Mouse (Mus musculus) layer of hippocampus, adult 9-11 months (tissue): ENCODE results near the gene Gas1.

ENCODE experiments used
- DNase-seq: peaks from one replicate; pipeline ENCODE4 v3.0.0; 2022

The Gas1 gene

DNA sequence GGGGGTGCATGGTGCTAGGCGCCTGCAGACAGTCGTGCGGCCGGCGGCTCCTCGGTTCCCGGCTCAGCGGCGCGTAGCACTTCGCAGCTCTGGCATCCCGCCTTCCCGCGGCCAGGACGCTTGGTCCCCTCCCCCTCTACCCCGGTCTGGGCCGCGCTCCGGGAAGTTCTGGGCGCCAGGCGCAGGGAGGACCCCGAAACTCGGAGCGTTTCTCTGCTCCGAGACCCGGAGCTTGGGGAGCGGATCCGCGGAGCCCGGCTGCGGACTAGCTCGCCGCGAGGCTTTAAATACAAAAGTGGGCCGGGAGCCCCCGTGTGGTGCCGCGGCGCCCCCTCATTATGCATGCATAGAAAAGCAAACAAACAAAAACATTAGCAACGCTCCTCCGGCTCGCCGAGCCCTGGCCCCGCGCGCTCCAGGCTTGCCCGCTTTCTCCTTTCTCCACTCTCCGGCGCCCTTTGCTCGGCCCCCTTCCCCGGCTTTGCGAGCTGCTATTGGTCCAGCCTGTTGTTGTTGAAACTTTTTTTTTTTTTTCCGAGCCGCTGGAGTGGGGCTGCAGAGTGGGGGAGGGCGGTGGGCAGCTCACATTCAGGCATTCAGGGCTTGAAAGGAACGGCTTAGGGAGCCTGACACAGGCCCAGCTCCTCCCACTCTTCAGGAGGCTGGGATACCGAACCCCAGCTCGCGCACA lies at the start of gene Gas1:
Gene Gas1 (minus strand): TSS at position 260 of the 691 bp plus-strand sequence.
- peak; percentile 81 for DNase-seq

DNA sequence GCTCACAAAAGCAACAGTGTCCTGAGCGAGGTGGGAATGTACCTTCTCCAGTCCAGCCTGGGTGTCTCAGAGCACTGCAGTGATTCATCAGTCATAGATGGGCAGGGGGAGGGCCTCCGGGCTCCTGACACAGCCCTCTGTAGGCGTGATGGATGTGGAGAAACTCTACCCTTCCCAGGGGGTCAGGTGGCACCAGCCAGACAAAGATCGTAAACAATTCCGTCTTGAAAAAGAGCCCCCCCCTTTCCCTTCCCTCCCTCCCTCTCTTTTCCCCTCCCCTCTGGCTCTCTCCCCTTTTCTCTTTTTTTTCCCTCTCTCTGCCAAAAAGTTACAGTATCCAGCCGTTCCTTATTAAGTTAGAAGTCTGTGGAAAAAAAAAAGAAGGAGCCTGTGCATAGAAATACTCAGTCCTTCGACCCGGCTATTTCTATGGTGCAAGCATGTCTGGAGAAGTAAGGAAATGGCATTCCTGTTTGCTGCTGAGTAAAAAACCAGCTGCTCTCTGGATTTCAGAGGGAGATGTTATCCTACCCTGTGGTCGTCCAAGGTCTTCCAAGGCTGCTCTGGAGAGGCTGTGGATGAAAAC lies 49.2 kb upstream of the Gas1 start:
- DNase-seq, result no peak

DNA sequence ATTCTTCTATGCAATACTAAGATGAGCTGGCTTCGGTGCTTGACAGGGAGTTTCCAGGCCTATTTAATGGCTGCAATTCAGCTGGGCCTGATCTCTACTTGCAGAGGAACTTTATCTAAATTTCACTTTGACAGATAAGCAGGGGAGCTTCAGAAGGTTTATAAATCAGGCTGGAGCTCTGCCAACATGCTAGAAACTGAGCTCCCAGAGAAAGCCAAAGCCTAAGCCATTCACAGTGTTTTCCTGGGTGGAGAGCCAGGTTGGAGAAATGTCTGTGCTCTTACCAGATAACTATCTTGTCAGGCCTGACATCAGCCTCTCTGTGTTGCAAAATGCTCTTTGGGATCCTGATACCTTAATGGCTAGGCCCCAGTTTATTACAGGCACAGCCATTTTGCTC lies 48.6 kb upstream of the Gas1 start:
- DNase-seq, result no peak

DNA sequence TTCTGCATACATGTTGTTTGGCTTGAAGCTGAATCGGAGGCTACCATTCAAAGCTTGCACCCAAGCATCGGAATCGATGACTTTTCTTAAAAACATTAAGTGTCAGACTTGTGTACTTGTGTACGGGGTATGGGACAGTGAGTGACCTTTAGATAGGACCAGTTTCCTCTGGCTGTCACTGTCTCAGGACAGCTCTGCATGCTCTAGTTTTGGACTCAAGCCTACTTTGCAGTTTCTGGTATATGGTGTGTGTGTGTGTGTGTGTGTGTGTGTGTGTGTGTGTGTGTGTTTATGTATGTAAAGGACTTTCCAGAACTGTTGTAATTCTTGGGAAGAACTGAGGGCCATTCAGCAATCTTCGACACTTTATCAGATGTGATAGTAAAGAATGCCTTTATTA lies 48.1 kb upstream of the Gas1 start:
- DNase-seq, result no peak

DNA sequence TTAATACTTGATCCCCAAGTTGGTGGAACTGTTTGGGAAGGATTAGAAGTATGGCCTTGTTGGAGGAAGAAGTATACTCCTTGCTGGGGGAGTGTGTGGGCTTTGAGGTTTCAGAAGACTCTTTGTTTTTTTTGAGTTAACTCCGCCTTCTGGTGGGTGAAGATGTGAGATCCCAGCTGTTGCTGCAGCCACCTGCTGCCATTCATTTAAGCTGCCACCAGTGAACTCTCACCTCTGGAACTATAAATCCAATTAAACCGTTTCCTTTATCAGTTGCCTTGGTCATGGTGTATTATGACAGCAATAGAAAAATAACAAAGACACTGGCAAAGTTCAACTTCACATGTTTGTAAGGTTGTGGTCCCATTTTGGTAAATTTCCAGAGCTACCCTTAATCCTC lies 46.6 kb upstream of the Gas1 start:
- no peak for DNase-seq

DNA sequence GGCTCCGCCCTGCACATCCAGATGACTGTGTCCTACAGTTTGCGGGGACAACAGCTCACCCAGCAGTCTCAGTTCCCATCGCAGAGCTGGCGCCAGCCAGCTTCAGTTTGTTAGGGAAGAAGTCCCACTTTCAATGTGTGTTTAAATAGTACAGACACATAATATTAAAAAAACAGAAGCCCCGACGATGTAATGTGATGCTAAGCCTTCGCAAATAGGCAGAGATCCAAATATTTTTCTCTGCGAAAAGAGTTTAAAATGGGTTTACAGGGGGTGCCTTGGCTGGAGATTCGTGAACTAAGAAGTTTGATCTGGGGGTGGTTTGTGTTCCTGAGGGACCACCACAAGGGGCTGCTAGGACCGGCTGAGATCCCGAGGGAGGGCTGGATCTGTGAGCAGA lies 45.2 kb upstream of the Gas1 start:
- no peak for DNase-seq

DNA sequence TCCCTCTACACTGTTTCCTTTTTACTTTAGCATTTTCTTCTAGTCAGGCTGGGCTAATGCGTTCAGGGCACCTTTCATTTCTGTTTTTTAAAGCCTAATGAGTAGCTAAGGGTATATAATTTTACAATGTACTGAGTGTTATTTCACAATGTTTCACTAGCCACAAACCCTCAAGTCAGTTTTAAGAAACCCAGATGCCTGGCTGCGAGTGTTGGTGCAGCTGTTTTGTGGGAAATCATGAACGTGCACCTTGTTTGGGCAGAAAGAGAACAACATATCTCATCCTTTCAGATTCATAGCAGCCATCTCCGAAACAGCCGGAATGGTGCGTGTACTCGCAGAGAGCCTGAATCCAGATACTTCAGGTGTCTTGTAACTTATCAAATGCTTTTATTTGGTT lies 36.7 kb upstream of the Gas1 start:
- no peak for DNase-seq

DNA sequence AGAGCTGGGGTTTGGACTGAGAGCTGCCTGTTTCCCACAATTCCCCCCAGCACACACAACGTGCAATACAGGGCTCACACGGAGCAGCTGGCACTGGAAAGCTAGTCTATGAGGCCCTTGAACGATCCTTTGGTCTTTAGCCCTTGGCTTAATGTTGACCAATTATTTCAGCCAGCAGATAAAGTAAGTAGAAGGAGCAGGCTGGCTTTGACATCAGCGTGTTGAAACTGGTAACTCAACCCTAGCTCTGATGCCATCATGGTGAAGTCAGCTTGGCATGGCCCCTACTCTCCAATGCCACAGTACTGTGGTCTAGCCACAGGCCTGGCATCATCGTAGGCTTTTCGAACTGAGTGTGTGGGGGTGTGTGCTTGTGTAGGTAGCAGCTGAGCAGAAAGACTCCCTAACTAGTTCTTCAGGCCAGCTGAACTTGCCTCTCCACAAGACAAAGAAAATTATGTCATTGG lies 30.0 kb upstream of the Gas1 start:
- DNase-seq, result no peak

DNA sequence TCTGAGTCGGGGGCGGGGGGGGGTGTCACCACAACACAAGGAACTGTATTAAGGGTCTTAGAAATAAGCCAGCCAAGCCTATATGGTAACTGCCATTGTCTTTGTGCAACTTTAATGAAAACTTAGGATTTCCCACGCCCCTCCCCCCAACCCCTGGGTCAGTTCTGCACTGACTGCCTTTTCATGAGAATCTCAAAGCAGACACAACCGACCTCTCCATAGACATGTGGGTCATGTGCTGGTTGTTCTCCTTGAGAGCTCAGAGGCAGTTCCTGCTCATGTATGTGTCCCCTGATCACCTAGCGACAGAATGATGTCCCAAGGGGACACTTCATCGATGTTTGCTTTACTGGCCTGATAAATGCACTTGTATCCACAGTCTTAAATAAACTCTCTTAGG lies 27.6 kb upstream of the Gas1 start:
- DNase-seq, result no peak

DNA sequence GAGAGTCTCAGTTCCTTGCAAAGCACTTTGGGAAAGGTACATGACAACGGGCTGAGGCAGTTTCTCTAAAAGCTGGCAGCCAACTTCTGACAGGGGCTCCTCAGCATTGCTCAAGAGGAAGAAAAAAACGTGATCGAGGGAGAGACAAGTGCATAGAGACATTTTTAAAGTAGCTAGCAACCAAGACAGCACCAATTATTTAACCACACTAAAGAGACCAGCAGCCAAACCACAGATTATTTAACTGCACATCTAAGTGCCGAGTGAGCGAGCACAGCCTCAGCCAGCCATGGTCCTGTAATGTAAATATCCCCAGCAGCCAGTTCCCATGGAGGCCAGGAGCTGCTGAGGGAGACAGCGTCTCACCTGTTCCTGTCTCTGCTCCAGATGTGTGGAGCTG lies 16.1 kb upstream of the Gas1 start:
- no peak for DNase-seq

DNA sequence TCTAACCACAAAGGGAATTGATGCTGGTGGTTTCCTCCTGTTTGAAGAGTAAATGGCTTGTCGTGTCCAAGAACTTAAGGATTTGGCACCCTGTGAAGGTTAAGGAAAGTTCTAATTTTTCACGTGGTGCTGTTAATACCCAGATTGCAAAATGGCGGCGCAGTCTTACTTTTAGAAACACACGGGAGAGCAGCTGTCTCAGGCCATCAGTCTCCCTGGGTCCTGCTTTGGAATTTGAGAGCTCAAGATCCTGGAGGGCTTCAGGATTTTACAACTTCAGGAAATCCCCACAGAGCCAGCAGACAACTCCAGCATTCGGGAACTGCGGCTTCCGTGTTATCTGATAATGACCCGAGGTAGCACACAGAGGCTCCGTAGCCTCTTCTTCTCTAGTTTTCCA lies 12.8 kb upstream of the Gas1 start:
- DNase-seq, result no peak

DNA sequence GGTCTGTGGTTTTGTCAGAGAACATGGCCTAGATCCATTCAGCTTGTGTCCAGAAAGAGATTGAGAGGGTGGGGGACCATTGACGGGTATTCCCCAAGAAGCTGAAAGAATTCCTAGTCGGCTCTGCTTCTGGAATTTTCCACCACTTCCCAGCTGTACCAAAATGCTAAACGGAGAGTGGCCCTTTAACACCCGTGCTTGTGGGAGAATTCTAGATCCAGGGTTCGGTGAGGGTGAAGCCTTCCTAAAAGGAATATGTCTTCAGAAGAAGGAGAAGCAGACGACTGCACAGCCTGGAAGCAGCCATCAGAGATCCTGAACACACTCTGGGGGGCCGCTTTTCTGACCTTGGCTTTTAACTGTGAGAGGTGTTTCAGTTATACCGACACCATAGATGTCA lies 11.8 kb upstream of the Gas1 start:
- no peak for DNase-seq

DNA sequence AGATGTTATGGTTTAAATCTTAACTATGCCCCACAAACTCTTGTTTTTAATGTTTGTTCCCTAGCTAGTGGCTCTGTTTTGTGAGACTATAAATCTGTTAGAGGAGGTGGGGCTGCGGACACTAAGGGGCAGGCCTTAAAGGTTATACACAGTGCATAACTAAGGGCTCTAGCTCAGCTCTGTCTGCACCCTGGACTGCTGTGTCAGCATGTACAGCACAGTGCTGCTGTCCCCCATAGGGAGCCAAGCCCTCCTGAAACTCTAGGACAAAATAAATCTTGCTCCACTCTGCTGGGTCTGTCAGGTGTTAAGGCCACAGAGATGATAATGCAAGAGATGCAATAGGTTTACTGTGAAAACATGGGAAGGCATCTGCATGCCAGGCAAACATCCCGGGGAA lies 10.1 kb upstream of the Gas1 start:
- no peak for DNase-seq

DNA sequence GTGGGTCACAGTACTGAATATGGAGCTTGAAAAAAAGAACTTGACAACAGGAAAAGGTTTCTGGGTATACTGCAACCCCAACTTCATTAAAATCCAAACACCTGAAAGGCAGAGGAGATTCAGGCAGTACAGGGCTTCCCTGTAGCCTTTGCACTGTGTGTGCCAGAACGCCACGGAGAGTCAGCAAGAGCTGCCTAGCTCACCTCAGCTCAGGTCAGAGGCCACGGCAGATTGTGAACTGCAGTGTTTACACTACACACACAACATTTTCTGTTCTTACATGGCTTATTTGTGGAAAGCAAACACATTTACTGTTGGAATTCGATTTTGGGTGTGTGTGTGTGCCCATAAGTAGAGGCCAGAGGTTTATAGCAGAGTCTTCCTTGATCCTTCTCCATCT lies 5.2 kb upstream of the Gas1 start:
- no peak for DNase-seq

DNA sequence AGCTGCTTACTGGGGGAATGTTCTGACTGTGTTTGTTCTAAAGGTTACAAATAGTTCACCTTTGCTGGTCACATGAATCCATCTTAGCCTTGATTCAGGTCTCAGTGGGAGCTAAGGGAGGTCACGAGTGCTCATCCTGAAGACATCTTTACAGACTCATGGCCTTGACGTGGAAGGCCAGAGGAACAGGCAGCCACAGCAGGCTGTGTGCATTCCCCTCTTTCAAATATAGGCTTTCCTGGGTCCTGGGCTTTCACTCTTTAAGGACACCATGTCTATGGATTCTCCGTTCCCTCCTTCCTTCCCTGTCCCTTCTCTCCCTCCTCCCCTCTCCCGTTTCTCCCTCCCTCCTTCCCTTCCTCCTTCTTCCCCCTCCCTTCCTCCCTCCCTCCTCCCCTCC lies 2.5 kb upstream of the Gas1 start:
- DNase-seq, result no peak

DNA sequence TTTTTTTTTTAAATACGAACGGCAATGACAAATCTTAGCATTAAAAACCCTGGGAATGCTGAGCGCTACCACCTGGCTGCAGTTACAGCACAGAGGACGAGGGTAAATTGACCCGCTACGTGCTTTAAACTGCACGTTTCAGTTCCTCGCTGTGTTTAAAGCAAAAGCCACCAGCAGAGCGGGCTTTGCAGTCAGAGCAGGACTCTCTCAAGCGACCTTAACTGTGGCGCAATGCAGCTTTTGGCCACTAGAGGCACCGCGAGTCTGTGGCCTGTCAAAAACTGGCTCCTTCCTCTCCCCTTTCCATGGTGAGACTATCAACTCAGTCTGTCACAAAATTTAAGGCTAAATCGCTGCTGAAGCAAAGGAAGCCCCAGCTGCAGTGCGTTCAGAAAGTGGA lies 1.3 kb upstream of the Gas1 start:
- peak; percentile 85 for DNase-seq

DNA sequence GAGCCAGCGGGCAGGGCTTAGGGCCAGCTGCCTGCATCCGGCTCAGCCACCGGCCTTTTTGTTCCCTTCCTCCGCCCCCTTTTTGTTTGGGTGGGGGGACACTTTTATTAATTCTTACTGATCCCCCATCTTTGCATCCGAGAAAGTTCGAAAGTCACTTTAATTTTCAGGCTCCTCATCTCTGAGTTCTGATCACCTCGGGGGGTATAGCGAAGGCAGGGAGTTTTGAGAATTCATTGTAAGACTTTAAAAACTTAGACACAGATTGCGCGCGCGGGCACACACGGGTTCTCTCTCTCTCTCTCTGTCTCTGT lies 589 bp upstream of the Gas1 start:
- no peak for DNase-seq

DNA sequence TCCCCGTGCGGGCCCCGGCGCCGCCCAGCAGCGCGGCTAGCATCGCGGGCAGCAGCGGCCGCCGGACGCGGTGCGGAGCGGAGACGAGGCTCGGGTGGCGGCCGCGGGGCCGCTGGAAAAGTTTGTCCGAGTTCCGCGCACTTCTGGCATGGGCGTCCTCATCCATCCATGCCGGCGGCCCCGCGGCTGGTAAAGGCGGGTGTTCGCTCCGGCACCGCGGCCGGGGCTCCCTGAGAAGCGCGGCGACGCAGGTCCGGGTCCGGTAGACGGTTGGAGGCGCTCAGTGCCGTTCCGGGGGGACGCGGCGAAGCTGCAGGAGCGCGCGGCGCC lies 424 bp downstream of the Gas1 start:
- DNase-seq, result no peak

DNA sequence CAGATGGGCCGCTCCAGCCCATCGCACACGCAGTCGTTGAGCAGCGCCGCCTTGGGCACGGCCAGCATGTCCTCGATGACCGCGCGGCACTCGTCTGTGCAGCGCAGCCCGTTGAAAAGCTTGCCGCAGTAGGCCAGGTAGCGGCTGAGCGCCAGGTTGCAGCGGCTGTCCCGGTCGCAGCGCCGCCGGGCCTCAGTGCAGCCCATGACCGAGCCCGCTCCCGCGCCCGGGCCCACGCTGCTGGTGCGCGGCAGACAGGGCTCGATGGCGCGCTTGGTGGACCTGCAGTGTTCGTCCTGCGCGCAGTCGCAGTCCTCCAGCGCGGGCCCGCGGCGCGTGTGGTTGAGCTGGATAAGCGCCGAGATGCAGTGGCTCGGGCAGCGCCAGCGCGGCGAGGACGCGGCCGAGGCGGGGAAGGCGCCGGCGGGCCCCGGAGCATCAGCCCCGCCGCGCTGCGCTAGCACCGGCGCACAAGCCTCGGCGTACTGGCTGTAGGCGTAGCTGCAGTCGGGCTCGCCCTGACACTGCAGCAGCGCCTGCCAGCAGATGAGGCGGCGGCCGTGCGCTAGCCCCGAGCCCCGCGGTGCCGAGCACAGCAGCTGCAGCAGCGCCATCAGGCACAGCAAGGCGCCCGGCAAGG lies 909 bp downstream of the Gas1 start:
- peak; percentile 42 for DNase-seq

DNA sequence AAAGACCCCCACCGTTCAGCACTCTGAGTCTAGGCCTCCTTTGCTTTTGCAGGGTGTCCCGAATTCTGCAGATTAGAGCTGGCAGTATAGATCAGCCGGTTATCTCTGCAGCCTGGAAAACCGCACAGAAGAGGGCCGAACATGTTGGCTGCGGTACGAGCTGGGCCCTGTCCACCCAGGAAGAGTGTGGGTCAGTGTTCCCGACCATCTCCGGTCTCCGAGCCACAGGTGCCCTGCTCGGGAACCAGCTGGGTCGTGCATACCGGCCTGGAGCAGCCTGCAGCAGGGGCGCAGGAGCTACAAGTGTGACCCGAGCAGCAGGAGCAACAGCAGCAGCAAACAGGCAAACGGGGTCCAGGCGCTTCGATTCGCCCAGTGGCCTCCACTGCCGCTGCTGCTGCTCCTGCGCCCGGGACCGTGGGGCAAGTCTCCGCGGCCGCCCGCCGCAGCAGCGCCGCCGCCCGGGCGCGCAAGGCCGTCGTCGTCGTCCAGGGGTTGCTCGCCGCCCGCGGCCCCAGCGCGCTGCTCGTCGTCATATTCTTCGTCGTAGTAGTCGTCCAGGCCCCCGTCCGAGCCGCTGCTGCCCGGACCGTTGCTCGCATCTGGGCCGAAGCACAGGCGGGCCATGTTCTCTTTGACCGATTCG lies 1.6 kb downstream of the Gas1 start:
- no peak for DNase-seq

DNA sequence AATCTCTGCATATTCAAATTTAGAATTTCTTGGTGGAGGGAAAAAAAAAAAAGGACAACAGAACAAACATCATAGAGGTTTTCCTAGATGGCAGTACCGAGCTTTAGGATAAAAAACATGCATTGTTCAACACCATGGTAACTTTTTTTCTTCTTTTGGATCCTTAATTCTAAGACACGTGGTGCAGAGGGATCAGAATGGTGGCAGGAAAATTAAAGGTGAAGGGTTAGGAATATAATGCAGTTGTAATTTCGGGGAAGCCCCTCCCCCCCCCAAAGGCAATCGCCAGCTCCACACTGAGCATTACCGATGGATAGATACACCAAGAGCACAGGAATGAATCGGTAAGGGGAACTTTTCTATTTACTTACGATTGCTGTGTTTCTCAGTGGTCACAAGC lies 2.2 kb downstream of the Gas1 start:
- DNase-seq, result no peak

DNA sequence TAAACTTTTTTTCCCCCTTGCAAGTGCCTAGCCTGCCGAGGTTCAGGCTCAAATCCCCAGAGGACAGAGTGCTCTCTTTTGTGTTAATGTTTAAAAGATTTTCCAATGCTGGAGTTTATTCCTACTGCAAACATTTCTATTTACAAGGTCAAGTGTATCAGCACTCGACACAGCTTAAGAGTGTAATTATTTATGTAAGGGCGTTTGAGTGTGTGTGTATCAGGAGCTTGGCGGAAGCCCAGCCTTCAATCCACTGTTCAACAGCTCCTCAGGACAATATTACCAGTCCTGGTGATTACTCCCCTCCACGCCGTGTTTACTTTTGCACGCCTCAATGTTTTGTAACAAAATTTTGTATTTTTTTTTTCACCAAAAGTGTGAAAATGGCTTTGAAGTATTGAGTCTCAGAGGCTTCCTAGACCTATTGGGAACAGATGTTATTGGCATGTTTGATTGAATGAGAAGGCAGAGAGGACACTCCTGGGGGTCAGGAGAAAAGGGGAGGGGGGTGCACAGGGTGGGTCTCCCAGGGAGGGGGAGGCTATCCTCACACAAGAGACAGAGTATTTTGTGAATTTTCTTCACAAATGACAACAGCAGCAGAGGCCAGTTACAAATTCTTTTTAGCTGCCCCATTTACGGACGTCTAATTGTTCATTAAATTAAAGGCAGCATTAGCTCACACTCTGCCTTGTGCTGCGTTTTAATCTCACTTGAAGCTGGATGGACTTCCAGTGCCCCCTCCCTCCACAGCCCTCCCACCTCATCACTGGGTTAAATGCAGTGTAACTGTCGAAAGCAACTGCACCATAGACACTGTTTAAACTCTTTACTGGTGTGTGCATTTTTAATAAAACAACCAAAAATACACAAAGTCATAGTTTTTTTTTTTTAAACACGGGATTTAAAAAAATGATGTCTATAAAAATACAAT lies 3.3 kb downstream of the Gas1 start:
- DNase-seq, result no peak

DNA sequence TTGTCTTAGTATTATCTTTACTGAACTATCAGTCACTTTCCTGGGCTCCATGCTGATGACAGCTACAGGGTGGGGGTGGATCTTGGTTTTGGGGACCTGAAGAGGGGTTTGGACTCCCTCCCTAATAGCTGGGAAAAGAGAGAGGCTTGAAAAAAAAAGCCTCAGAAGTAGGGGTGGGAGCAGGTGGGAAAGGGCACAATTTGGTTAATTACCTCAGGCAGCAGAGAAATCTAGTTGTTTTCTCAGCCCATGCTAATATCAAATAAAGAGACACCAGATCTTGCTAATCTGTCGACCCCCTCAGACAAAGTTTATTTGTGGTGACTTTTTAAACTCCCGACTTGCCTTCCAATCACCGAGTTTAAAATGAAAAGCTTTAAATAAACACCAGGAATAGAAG lies 4.0 kb downstream of the Gas1 start:
- no peak for DNase-seq
